Mouse (Mus musculus) c-Kit-positive CD71-positive TER-119-negative erythroid progenitor cells, embryonic 14.5 days (primary cell): Measurements from ENCODE around the gene Clcn1.

Experiments used
- DNase-seq: peaks from one replicate; pipeline ENCODE4 v3.0.0-alpha.2; 2013; ENCODE audit warnings: low read depth

The Clcn1 gene

DNA sequence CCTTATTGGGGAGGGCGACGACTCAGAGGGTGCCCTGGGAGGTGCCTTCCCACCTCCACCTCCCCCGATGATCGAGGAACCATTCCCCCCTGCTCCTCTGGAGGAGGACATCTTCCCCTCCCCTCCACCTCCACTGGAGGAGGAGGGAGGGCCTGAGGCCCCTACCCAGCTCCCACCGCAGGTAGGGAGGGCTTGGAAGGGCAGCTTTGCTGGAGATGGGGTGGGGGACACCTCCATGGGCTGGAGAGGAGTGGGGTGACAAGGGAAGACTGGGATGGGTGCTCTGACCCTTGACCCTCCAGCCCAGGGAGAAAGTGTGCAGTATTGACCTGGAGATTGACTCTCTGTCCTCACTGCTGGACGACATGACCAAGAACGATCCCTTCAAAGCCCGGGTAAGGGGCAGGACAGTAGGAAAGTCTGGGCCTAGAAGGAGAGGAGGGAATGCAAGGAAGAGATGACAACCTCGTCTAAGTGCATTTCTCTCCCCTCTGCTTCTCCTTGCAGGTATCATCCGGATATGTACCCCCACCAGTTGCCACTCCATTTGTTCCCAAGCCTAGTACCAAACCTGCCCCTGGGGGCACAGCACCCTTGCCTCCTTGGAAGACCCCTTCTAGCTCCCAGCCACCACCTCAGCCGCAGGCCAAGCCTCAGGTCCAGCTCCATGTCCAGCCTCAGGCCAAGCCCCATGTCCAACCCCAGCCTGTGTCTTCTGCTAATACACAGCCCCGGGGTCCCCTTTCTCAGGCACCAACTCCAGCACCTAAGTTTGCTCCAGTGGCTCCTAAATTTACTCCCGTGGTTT is 64.7 kb downstream of the Clcn1 start:
- no peak for DNase-seq

DNA sequence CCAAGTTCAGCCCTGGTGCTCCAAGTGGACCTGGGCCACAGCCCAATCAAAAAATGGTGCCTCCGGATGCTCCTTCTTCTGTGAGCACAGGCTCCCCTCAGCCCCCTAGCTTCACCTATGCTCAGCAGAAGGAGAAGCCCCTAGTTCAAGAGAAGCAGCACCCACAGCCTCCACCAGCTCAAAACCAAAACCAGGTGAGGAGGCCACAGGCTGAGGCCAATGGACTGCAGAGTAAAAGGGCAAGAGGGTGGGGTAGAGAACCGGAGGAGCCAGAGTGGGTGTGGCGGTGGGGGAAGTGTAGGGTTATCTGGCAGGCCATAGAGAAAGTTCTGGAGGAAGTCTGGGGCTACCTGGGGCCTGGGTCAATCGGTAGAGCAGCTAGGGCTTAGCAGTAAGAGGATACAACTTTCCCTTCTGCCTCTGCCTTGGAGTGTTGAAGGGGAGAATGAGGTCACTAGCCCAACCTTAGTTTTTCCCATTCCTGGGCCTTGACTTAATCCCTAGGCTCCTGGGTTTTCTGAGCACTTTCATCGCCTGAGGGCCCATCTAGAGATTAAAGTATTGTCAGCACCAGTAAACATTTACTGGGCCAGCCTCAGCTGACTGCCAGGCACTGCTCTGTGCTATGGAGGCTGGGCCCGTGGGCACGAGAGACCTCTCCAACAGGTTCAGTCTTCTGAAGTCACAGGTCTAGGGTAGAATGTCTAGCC is 65.4 kb downstream of the Clcn1 start:
- no peak for DNase-seq

DNA sequence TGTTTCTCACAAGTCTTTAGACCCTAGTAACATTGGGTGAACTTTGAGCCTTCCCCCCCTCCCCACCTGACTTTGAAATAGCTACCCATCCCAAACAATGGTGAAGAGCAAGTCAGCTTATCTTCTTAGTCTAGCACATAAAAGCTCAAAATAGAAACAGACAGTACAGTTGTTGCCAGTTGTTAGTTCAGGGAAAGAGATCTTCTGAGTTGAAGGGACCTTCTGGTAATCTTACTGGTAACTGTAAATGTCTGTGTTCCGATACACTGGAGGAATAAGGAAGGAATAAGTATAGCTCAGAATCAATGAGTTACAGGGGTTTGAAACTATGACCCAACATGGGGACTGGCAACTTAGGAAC is 66.0 kb downstream of the Clcn1 start:
- no peak for DNase-seq

DNA sequence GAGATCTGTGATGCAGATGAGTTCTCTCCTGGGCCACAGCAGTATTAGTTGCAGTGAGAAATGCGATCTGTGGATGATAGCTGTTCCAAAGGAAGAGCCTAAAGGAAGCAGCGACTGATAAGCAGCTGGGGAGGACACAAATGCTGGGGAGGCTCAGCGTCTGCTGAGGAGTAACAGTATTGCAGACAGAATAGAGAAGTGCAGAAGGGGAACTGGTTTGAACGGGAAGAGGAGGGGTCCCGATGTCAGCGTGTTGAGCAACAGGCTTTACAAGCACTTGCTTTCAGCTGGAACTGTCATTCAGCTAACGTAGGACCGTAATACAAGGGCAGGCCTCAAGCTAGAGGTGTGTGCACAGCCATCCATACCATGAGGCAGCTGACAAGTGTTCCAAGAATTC is 66.7 kb downstream of the Clcn1 start:
- no peak for DNase-seq

DNA sequence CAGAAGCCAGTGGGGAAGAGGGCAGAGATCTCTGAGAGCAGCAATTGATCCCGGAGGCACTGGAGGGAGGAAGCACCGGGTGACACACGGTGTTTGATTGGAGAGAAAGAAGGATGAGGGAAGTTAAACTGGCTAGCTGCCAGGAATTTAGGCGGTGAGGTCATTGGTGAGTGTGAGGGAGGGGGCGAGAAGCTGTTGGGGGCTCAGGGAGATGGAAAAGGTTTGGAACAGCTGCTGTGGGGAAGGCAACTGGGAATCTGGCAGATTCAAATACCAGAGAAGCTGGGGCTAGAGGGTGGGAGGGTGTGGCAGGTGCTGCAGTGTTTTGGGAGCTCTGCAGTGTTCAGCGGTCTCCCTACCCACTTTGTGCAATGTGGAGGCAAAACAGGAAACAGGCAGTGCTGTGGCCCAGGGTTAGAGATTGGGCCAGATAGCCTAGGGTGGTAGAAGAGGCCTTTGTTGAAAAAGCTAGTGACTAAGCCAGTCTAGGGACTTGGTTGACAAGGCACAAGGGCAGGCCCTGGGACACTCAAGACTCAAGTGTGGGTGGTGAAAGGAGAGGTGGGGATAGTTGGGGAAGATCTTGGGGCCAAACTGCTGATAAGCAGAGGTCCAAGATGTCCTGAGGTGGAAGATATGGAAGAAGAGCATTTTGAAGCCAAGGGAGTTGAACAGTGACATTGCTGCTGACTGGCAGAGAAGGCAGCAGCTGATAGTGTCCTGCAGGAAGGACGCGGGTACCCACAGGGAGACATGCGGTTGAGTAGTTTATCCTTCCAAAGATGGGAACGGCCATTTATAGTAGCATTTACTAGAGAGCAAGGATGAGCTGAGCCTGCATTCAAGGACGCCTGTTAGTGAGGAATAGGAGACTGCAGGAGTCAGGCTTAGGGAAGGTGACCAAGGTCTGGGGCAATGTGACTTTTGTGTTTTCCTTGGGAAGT is 67.9 kb downstream of the Clcn1 start:
- DNase-seq: no peak

DNA sequence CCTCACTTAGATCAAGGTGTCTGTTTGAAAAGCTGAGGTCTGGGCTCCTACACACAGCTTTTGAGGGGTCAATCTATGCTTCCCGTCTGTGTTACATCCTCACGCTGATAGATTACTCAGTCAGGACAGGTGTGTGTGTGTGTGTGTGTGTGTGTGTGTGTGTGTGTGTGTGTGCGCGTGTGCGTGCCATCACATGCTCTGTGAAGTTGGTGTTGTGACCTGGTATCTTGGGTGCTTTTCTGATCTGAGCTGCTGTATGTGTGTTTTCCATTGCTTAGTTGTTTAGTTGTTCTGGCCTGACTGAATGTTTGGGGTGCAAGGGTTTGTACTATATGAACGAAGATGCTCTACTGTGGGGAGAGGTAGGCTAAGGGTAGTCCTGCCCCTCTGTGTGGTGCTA is 68.9 kb downstream of the Clcn1 start:
- DNase-seq: no peak

DNA sequence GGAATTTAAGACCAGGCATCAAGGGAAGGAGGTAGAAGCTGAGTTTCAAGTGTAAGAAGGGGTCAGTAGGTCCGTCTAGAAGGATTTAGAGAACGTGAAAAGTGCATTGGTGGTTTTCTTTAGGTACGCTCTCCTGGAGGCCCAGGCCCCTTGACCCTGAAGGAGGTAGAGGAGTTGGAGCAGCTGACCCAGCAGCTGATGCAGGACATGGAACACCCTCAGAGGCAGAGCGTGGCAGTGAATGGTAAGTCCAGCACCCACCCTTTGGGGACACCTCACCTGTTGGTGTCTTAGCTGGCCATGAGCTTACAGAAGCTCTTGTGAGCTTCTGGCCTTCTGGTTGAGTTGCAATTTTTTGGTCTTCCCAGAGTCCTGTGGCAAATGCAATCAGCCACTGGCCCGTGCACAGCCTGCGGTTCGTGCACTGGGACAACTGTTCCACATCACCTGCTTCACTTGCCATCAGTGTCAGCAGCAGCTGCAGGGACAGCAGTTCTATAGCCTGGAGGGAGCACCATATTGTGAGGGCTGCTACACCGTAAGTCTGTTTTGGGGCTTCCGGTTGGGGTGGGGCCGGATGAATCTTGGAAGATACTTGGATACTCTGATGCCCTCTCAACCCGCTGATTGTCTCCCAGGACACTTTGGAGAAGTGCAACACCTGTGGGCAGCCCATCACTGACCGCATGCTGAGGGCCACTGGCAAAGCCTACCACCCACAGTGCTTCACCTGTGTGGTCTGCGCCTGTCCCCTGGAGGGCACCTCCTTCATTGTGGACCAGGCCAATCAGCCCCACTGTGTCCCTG is 69.5 kb downstream of the Clcn1 start:
- DNase-seq: no peak

DNA sequence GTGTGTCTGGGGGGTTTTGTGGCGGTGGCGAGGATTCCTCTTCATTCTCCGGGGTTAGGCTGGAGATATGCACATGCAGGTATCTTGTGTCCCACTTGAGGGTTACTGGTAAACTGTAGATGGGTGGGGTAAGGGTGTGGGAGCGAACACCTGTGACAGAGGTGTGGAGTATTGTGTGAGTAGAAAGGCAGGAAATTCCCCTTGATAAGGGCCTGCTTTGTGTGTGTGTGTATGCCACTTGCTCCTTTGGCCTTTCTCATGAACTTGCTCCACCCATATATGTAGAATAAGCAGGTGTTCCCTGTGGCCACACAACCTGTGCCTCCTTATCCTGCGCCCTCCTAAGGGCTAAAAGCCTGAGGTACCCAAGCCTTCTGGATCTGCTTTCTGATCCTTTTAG is 70.4 kb downstream of the Clcn1 start:
- DNase-seq: no peak

DNA sequence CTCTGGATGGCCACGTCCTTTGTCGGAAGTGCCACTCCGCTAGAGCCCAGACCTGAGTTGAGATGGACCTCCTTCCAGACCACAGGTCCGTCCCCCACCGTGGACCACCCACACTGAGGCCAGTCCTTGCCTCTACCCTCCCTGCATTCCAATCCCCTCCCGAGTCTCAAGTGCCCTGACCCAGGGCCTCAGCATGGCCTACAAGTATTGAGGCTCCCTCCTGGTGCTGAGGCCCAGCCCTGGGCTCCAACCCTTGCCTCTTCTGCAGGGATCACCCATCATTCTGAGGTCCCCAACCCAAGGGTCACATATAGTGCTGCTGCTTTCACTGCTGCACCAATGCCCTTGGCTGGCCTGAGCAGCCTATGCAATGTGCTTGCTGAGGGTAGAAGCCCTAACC is 71.4 kb downstream of the Clcn1 start:
- DNase-seq: no peak

DNA sequence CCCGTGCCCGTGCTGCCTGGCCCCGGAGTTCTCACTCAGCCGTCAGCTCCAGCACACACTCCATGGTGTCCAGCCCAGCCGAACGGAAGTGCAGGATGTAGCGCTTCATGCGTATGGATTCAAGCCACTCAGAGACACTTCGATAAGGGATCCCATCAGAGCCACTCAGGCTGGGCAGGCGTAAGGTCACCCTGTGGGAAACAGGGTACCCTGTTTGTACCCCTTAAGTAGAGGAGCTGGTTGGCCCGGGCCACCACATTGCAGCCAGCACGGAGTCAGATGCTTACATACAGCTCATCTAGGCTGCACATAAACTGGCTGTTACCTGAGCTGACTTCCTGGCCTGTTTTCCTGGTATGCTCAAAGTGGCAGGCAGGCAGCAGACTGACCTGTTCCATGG is 72.4 kb downstream of the Clcn1 start:
- DNase-seq: no peak

DNA sequence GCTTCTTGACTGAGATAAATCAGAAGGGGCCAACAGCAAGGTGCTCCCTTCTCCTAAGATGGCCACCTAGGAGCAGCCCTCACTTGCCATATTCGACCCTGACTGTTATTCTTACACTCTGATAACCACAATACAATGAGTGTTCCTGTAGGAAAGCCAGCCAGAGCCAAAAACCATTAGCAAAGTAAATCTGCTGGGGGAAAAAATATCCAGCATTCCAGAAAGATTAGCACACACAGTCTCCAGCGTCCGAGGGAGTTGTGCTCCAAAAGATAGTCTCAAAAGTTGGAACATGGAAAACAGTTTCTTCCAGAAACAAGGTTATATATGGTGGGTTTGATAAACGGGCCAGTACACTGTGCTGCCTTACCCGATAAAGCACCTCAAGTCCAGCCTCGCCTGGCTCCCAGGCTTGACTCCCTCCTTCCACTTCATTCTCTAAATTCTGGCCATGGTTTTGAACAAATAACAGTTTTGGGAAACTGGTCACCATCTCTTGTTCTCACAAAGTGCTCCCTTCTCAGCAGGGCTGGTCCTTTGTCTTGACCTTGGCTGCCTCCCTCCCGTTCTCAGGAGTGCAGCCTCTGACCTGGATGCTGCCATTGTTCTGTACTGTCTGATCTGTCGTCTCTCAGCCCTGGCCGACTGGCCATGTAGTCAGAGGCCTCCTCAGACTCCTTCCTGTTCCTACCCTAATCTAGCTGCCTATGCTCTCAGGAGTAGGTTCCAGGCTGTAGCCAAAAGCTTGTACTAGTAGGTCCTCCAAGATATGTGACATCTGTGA is 73.1 kb downstream of the Clcn1 start:
- DNase-seq: no peak

DNA sequence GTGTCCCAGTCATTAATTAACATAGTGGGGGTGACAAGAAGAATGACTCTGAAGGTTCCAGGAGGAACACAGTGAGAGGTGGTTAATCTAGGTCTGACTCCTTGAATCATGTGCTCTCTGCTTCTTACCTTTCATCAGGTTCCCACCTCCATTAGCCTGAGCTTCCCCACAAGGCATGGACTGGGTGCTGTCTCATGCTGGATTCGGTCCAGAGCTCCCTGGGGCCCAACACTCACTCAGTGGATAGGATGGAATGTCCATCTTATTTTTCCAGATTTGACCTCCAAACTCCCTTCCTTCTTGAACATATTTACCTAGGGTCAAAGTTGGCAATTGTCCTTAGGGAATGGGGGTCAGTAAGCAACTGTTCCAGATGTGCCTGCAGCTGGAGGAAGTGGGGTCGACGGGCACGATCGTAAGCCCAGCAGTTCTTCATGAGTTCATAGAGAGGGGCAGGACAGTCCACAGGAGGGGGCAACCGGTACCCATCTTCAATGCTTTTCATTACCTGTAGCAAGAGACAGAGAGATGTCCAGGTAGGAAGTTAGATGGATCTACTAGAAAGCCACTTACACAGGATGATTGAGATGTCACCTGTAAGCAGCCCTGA is 73.9 kb downstream of the Clcn1 start:
- no peak for DNase-seq

DNA sequence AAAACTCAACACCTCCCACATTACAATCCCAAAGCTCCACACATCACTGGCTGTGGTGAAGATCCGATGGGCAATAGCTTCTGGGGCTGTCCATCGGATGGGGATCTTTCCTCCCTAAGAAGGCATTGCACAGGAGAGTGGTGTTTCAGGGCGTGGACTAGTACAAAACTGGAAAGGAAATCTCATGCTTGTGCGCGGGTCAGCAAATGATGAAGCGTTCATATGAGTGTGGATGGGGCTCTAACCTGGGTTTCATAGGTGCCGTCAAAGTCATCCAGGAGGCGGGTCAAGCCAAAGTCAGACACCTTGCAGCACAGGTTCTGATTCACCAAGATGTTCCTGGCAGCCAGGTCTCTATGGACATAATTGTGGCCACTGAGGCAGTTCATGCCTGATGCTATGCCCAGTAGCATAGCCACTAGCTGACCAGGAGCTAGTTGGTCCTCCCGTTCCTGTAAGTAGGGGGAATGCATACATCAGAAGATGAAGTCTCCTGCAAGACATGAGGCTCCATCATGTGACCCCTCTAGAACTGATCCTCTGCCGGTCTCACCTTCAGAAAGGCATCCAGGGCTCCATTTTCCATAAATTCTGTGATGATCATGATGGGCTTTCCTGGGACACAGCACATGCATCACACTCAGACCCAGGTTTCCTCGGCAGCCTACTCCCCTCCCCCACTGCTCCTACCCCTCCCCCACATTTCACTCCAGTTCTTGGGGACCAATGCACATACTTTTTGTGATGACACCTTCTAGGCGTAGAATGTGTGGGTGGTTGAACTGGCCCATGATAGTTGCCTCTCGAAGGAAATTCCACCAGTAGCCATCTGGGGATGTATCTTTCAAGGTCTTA is 74.8 kb downstream of the Clcn1 start:
- DNase-seq: no peak

DNA sequence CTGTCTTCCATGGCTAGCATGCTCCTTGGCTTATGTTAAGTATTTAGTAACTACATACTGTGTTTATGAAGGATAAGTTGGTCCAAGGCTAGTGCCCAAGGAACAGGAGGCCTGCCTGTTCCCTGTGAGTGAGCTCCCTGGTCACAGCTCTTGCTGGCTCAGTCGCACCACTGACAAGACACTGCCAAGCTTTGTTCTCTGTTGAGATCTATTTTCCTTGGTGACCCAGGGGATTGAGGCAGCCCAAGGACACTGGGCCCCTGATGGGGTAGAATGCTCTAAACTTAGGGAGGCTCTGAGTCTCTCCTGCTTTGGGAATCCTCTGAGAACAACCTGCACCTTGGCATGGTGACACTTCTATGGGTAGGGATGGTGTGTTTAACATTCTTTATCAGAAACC is 75.6 kb downstream of the Clcn1 start:
- no peak for DNase-seq

DNA sequence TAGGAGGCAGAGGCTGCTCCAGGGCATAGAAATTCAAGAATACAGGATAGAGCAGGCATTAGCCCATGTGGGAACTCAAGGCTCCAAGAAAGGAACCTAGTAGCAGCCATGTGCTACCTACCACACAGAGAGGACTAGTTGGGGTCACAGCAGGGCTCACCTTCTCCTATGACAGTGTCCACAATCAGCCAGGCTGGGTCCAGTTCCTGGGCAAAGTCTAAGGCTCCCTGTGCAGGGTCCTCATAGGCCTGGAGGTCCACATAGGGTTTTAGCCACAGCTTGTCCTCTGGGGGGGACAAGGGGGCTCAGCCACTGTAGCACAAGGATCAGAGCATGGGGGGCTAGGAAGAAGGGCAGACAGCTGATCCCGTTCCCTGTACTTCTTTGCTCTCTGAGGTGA is 76.0 kb downstream of the Clcn1 start:
- no peak for DNase-seq

DNA sequence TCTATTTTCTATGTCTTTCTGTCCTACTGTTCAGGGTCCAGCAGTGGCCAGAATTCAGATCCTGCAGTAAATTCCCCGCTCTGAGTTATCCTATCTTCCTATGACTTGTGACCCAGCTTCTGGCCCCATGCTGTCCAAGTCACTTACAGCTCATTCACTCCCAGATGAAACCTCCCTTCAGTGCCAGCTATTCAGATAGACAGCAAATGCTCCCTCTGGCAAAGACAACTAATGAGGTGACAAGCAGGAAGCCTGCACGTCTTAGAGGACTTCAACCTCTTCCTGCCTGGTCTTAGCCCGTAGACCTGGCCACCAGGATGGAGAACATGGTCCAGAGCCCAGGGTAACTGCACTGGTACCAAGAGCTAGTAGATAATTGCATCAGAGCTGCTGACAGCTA is 76.5 kb downstream of the Clcn1 start:
- no peak for DNase-seq

DNA sequence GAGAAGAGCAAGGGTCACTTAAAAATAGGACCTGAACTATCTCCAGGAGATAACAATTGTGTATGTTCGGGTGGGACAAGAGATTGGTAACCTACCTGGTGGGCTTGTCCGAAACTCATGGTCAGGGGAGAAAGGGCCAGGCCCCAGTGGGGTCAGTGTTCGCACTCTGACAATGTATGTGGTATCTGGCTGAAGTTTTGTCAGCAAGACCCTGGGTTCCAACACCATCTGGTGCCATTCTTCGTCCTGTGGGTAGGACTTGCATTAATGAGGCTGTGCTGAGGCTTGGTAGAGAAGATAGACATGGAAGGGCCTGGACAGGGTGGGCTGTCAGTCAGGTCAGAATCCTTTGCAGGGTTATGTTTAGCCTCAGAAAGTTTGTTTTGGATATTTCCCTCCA is 77.6 kb downstream of the Clcn1 start:
- DNase-seq: no peak

DNA sequence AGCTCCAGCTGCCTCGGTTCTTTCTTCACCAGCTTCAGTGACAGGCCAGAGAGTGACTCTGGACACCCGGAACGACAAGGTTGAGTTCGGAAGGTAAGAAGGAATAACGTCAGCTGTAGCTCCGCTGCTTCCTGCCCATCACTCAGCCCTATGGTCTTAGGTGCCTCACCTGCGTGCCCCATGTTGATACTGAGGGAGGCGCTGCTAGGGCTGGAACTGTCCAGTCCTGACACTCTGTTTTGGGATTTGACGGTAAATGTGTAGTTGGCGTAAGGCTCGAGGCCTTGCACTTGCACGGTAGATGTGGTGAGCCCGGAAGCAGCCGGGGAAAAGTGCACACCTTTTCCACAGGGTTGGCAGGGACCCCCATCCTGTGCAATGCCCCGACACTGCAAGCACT is 78.1 kb downstream of the Clcn1 start:
- DNase-seq: no peak

DNA sequence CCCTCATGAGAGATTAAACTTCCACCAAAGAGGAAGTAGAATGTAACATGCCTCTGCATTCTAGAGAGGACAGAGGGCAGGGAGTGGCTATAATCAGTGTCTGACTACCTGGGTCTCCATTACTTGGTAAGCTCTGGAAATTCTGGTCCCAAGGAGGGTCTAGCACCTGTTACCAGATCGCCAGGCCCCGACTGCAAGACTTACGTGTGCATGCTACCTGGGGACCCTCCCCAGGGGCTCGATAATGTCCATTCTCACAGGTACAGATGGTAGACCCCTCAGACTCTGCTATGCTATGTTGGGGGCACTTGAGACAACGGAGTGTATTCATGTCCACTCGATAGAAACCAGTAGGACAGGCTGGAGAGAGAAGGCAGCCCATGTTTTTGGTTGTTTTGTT is 78.7 kb downstream of the Clcn1 start:
- DNase-seq: no peak
